Mouse (Mus musculus): ENCODE results near the gene Rnf166. TPM values are rescaled to one million over a fixed set of nuclear protein-coding genes. Genes with fewer than 3 reads are reported as not detected.

The Rnf166 gene
- polyA plus RNA-seq, 1 experiment from 2014 or later = 14.0 TPM

GRCm38 (mm10) chr8:122436586-122437125 lies 39.2 kb downstream of the Rnf166 start:
- Histone ChIP-seq H3K4me3 (ENCODE audit: low read depth, low read length) (no peak overlapping the region; the same call in 1 of the 2 replicates), H3K4me2 (ENCODE audit: low read depth, low read length) (no peak overlapping the region), H3K27me3 (ENCODE audit: control insufficient read depth, insufficient read depth, low read depth, low read length) (peaks cover 7% of the 10 kb centered on the region), H3K9me3 (replicated peaks; ENCODE audit: control insufficient read depth, low read length) (peaks cover 2% of the 10 kb centered on the region), H3K36me3 (ENCODE audit: control insufficient read depth, insufficient read depth) (peaks cover 4% of the 10 kb centered on the region; the same call in 1 of the 2 replicates), H3K4me1 (ENCODE audit: control insufficient read depth, low read depth, low read length) (peaks cover 13% of the 10 kb centered on the region), H3K9ac (ENCODE audit: low read depth, low read length) (no peak overlapping the region), H3K27ac (ENCODE audit: low read length) (no peak overlapping the region)
- 65% methylated on average over 20 of the region's 20 CpGs for WGBS (ENCODE audit: insufficient replicate concordance)
- ATAC-seq (ENCODE audit: low read depth) = no peak

- peaks cover 2% of the 10 kb centered on the region for H3K9me3 ChIP-seq (replicated peaks; ENCODE audit: control insufficient read depth, low read length)
- H3K4me3 ChIP-seq (ENCODE audit: low read depth, low read length) = no peak overlapping the region
- H3K36me3 ChIP-seq (ENCODE audit: control insufficient read depth, insufficient read depth) = peaks cover 4% of the 10 kb centered on the region; the same call in 1 of the 2 replicates
- 75% methylated on average over 9 of the region's 9 CpGs for WGBS (ENCODE audit: insufficient replicate concordance)
- H3K27ac ChIP-seq (ENCODE audit: low read length) = no peak overlapping the region
- H3K27me3 ChIP-seq (ENCODE audit: control insufficient read depth, insufficient read depth, low read depth, low read length) = peaks cover 7% of the 10 kb centered on the region
- no peak overlapping the region for H3K4me2 ChIP-seq (ENCODE audit: low read depth, low read length)
- no peak overlapping the region for H3K9ac ChIP-seq (ENCODE audit: low read depth, low read length)
- peaks cover 15% of the 10 kb centered on the region for H3K4me1 ChIP-seq (ENCODE audit: control insufficient read depth, low read depth, low read length)
- no peak for ATAC-seq (ENCODE audit: low read depth)
Observed at GRCm38 (mm10) chr8:122436146-122436545, 39.7 kb downstream of the Rnf166 start.

GRCm38 (mm10) chr8:122435375-122435774 lies 40.5 kb downstream of the Rnf166 start:
- peaks cover 20% of the 10 kb centered on the region for H3K4me1 ChIP-seq (ENCODE audit: control insufficient read depth, low read depth, low read length)
- H3K9ac ChIP-seq (ENCODE audit: low read depth, low read length) = no peak overlapping the region
- WGBS (ENCODE audit: insufficient replicate concordance) = 79% methylated on average over 6 of the region's 6 CpGs
- H3K4me2 ChIP-seq (ENCODE audit: low read depth, low read length) = no peak overlapping the region
- no peak overlapping the region for H3K4me3 ChIP-seq (ENCODE audit: low read depth, low read length)
- H3K36me3 ChIP-seq (ENCODE audit: control insufficient read depth, insufficient read depth) = peaks cover 4% of the 10 kb centered on the region; the same call in 1 of the 2 replicates
- no peak overlapping the region for H3K27ac ChIP-seq (ENCODE audit: low read length)
- ATAC-seq (ENCODE audit: low read depth) = no peak
- H3K9me3 ChIP-seq (replicated peaks; ENCODE audit: control insufficient read depth, low read length) = peaks cover 2% of the 10 kb centered on the region
- peaks cover 7% of the 10 kb centered on the region for H3K27me3 ChIP-seq (ENCODE audit: control insufficient read depth, insufficient read depth, low read depth, low read length)

- peaks cover 4% of the 10 kb centered on the region; the same call in 1 of the 2 replicates for H3K36me3 ChIP-seq (ENCODE audit: control insufficient read depth, insufficient read depth)
- H3K4me1 ChIP-seq (ENCODE audit: control insufficient read depth, low read depth, low read length) = peaks cover 20% of the 10 kb centered on the region
- WGBS (ENCODE audit: insufficient replicate concordance) = 50% methylated on average over 11 of the region's 11 CpGs
- peak overlapping the region; percentile 83; the same call in 1 of the 2 replicates for H3K27ac ChIP-seq (ENCODE audit: low read length)
- H3K4me3 ChIP-seq (ENCODE audit: low read depth, low read length) = peak overlapping the region; percentile 63; the same call in 1 of the 2 replicates
- ATAC-seq (ENCODE audit: low read depth) = 0 out of 2 replicates have a peak, but pooled peaks have one; percentile 2
- H3K27me3 ChIP-seq (ENCODE audit: control insufficient read depth, insufficient read depth, low read depth, low read length) = peaks cover 7% of the 10 kb centered on the region
- H3K9ac ChIP-seq (ENCODE audit: low read depth, low read length) = peak overlapping the region; percentile 61; the same call in 1 of the 2 replicates
- peak overlapping the region; percentile 79 for H3K4me2 ChIP-seq (ENCODE audit: low read depth, low read length)
- H3K9me3 ChIP-seq (replicated peaks; ENCODE audit: control insufficient read depth, low read length) = peaks cover 2% of the 10 kb centered on the region
Observed at GRCm38 (mm10) chr8:122433269-122433905, 42.5 kb downstream of the Rnf166 start.

- Histone ChIP-seq H3K36me3 (ENCODE audit: control insufficient read depth, insufficient read depth) (peaks cover 4% of the 10 kb centered on the region; the same call in 1 of the 2 replicates), H3K9me3 (replicated peaks; ENCODE audit: control insufficient read depth, low read length) (peaks cover 2% of the 10 kb centered on the region), H3K4me2 (ENCODE audit: low read depth, low read length) (peak within 1 kb of the TSS; percentile 79), H3K4me1 (ENCODE audit: control insufficient read depth, low read depth, low read length) (peaks cover 20% of the 10 kb centered on the region), H3K4me3 (ENCODE audit: low read depth, low read length) (peak within 1 kb of the TSS; percentile 63), H3K9ac (ENCODE audit: low read depth, low read length) (peak within 1 kb of the TSS; percentile 61), H3K27ac (ENCODE audit: low read length) (peak within 1 kb of the TSS; percentile 83), H3K27me3 (ENCODE audit: control insufficient read depth, insufficient read depth, low read depth, low read length) (peaks cover 7% of the 10 kb centered on the region)
- WGBS (ENCODE audit: insufficient replicate concordance) = 2% methylated on average over 45 of the region's 45 CpGs
- ATAC-seq (ENCODE audit: low read depth) = peak; percentile 73
Observed at GRCm38 (mm10) chr8:122432443-122433268, 43.2 kb downstream of the Rnf166 start, which contains the start of gene Cyba. Cyba (minus strand) TSS chr8:122432930.

GRCm38 (mm10) chr8:122431694-122432442 lies 44.0 kb downstream of the Rnf166 start:
- H3K36me3 ChIP-seq (ENCODE audit: control insufficient read depth, insufficient read depth) = peaks cover 4% of the 10 kb centered on the region; the same call in 1 of the 2 replicates
- H3K27ac ChIP-seq (ENCODE audit: low read length) = peak overlapping the region; percentile 83
- peak overlapping the region; percentile 63 for H3K4me3 ChIP-seq (ENCODE audit: low read depth, low read length)
- ATAC-seq (ENCODE audit: low read depth) = no peak
- peaks cover 7% of the 10 kb centered on the region for H3K27me3 ChIP-seq (ENCODE audit: control insufficient read depth, insufficient read depth, low read depth, low read length)
- peak overlapping the region; percentile 79 for H3K4me2 ChIP-seq (ENCODE audit: low read depth, low read length)
- peaks cover 20% of the 10 kb centered on the region for H3K4me1 ChIP-seq (ENCODE audit: control insufficient read depth, low read depth, low read length)
- WGBS (ENCODE audit: insufficient replicate concordance) = 20% methylated on average over 18 of the region's 18 CpGs
- peaks cover 2% of the 10 kb centered on the region for H3K9me3 ChIP-seq (replicated peaks; ENCODE audit: control insufficient read depth, low read length)
- peak overlapping the region; percentile 61 for H3K9ac ChIP-seq (ENCODE audit: low read depth, low read length)

- 41% methylated on average over 3 of the region's 3 CpGs for WGBS (ENCODE audit: insufficient replicate concordance)
- H3K9ac ChIP-seq (ENCODE audit: low read depth, low read length) = 0 out of 2 replicates have a peak overlapping the region, but pooled peaks have one; percentile 9
- H3K27ac ChIP-seq (ENCODE audit: low read length) = peak overlapping the region; percentile 62
- 0 out of 2 replicates have a peak, but pooled peaks have one; percentile 11 for ATAC-seq (ENCODE audit: low read depth)
- peaks cover 2% of the 10 kb centered on the region for H3K9me3 ChIP-seq (replicated peaks; ENCODE audit: control insufficient read depth, low read length)
- H3K4me2 ChIP-seq (ENCODE audit: low read depth, low read length) = peak overlapping the region; percentile 79
- peaks cover 7% of the 10 kb centered on the region for H3K27me3 ChIP-seq (ENCODE audit: control insufficient read depth, insufficient read depth, low read depth, low read length)
- no peak overlapping the region for H3K4me3 ChIP-seq (ENCODE audit: low read depth, low read length)
- H3K4me1 ChIP-seq (ENCODE audit: control insufficient read depth, low read depth, low read length) = peaks cover 20% of the 10 kb centered on the region
- H3K36me3 ChIP-seq (ENCODE audit: control insufficient read depth, insufficient read depth) = peaks cover 4% of the 10 kb centered on the region; the same call in 1 of the 2 replicates
Observed at GRCm38 (mm10) chr8:122430646-122431045, 45.2 kb downstream of the Rnf166 start.

- Histone ChIP-seq H3K4me2 (ENCODE audit: low read depth, low read length) (no peak overlapping the region; the same call in 1 of the 2 replicates), H3K9me3 (replicated peaks; ENCODE audit: control insufficient read depth, low read length) (no peaks in the 10 kb centered on the region; the same call in 1 of the 2 replicates), H3K4me3 (ENCODE audit: low read depth, low read length) (no peak overlapping the region), H3K27ac (ENCODE audit: low read length) (peak overlapping the region; percentile 62), H3K27me3 (ENCODE audit: control insufficient read depth, insufficient read depth, low read depth, low read length) (peaks cover 7% of the 10 kb centered on the region), H3K9ac (ENCODE audit: low read depth, low read length) (0 out of 2 replicates have a peak overlapping the region, but pooled peaks have one; percentile 5), H3K4me1 (ENCODE audit: control insufficient read depth, low read depth, low read length) (peaks cover 20% of the 10 kb centered on the region), H3K36me3 (ENCODE audit: control insufficient read depth, insufficient read depth) (no peaks in the 10 kb centered on the region)
- peak; percentile 27; the same call in 1 of the 2 replicates for ATAC-seq (ENCODE audit: low read depth)
- 46% methylated on average over 10 of the region's 10 CpGs for WGBS (ENCODE audit: insufficient replicate concordance)
Observed at GRCm38 (mm10) chr8:122430058-122430636, 45.7 kb downstream of the Rnf166 start.
